In the genomic region with DNA sequence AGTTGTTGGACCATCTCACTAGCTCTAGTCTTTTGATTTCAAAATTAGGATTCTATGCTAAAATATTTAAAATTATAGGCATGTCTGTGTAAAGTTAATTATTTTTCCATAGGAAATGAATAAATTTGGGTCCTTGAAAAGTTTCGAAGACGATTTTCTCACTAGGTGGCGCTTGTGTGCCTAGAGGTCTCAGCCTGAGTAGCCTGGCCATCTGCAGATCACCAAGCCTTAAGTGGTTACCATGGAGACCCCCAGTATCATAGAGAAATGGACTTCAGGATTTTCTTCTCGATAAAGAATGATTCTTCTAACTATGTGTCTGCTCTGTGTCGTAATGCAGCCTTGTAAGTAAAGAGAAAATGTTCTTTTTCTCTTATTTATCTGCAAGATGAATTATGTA, we compare ENCODE assay signal across 9 mouse cellular contexts. TPM values are rescaled to one million over a fixed set of nuclear protein-coding genes. Genes with fewer than 3 reads are reported as not detected.
DNase-seq lines count a peak whose midpoint lies in the region; ATAC-seq and TF ChIP-seq lines count a peak whose summit lies in the region.
"Had no signal": no experiment of that assay in that cellular context is flagged by ENCODE, and none has a peak within 500 bp of the region (broad histone marks: within the 10 kb centered on the region; RNA-seq: fewer than 3 reads in every experiment).

No protein-coding gene starts in this region.

- no peak overlapping the region for H3K4me2 ChIP-seq in lung, postnatal 0 days (replicated peaks; ENCODE audit: low read depth, low read length)

- H3K36me3 ChIP-seq in G1E (replicated peaks) = no peaks in the 10 kb centered on the region
- H3K36me3 ChIP-seq in lung, postnatal 0 days (ENCODE audit: insufficient read depth, low read length) = no peaks in the 10 kb centered on the region

- H3K9ac ChIP-seq in lung, postnatal 0 days (replicated peaks; ENCODE audit: low read depth) = no peak overlapping the region

- TF ChIP-seq EP300 in lung, postnatal 0 days (IDR thresholded peaks at IDR 0.05) = no peak

- 10% methylated on average over 5 of the region's 5 CpGs for WGBS in lung, postnatal 0 days

- 0 out of 2 replicates have a peak, but pooled peaks have one; percentile 51 for ATAC-seq in G1E (ENCODE audit: extremely low read depth, insufficient number of reproducible peaks, low FRiP score, poor library complexity, severe bottlenecking)
- ATAC-seq in lung, postnatal 0 days = no peak

- H3K27ac ChIP-seq in lung, postnatal 0 days (ENCODE audit: low read length) = no peak overlapping the region
- H3K27ac ChIP-seq: macrophage had no signal

- H3K4me1 ChIP-seq in G1E (ENCODE audit: insufficient read depth, low read depth, low read length) = peaks cover 10% of the 10 kb centered on the region
- no peaks in the 10 kb centered on the region for H3K4me1 ChIP-seq in lung, postnatal 0 days (ENCODE audit: insufficient read depth, low read depth, low read length)

- H3K9me3 ChIP-seq in G1E (replicated peaks) = peaks cover 2% of the 10 kb centered on the region
- H3K9me3 ChIP-seq in lung, postnatal 0 days (ENCODE audit: low read length) = no peaks in the 10 kb centered on the region

- peak; percentile 35 for DNase-seq in kidney, adult 9 months
- DNase-seq in kidney, adult 11 months = no peak
- DNase-seq in G1E (ENCODE audit: low spot score) = no peak
- peak; percentile 85 for DNase-seq in embryo, embryonic 10 days (ENCODE audit: low spot score)
- peak; percentile 62 for DNase-seq in lung, postnatal 0 days (ENCODE audit: low spot score)
- no peak for DNase-seq in thymus, adult 18-20 months
- DNase-seq in cerebellum, adult 11 months = no peak

- TF ChIP-seq CTCF in G1E (IDR thresholded peaks at IDR 0.05; ENCODE audit: low read depth, low read length) = no peak
- peak; percentile 68 for TF ChIP-seq CTCF in lung, postnatal 0 days (IDR thresholded peaks at IDR 0.05)

- H3K27me3 ChIP-seq in G1E (ENCODE audit: insufficient read depth, low read length) = peaks cover 21% of the 10 kb centered on the region
- H3K27me3 ChIP-seq in lung, postnatal 0 days (replicated peaks; ENCODE audit: insufficient read depth, low read length) = no peaks in the 10 kb centered on the region; the same call in 1 of the 2 replicates

- no peak overlapping the region for H3K4me3 ChIP-seq in G1E (ENCODE audit: low read depth, low read length)
- no peak overlapping the region for H3K4me3 ChIP-seq in lung, postnatal 0 days (ENCODE audit: low read depth, low read length)

RNA-seq across cellular contexts. Expression of gene Sox21, which starts 27.2 kb away (rescaled TPM):
- total RNA-seq in G1E (2014; fragmentation: Nextera tagmentation) (3.0 and 4.6 TPM in 2 replicates), G1E (2017) (1.2 and 1.3 TPM in 2 replicates)
- polyA plus RNA-seq in G1E (2012) = 9.0 and 10.9 TPM in 2 replicates
- polyA plus RNA-seq in lung, postnatal 0 days (2015; fragmentation: Nextera tagmentation; extraction: Ambion mirVana) = 0.11 and 0.14 TPM in 2 replicates
- polyA plus RNA-seq: macrophage had no signal

RNA-seq across cellular contexts. Expression of gene Gm9376, which starts 57.1 kb away (rescaled TPM):
- total RNA-seq in G1E (2014; fragmentation: Nextera tagmentation) = not detected in 2 replicates
- not detected in 2 replicates for total RNA-seq in G1E (2017)
- polyA plus RNA-seq in G1E (2012) = not detected in 2 replicates
- polyA plus RNA-seq in lung, postnatal 0 days (2015; fragmentation: Nextera tagmentation; extraction: Ambion mirVana) = not detected in 2 replicates
- polyA plus RNA-seq: heart, embryonic 16.5 days; macrophage had no signal

Comparison
In these comparisons a context has a peak if more than half of its experiments do, and no peak if none do; other contexts are left out.
1. DNase-seq: peak in kidney, adult 9 months (single experiment), embryo, embryonic 10 days (single experiment) and lung, postnatal 0 days (single experiment); none in kidney, adult 11 months (single experiment), G1E (single experiment), thymus, adult 18-20 months (0 of 2) and cerebellum, adult 11 months (single experiment).